Mouse (Mus musculus) thymus, postnatal 0 days (tissue): ENCODE data around the gene Slc39a12. TPM values are rescaled to one million over a fixed set of nuclear protein-coding genes. Genes with fewer than 3 reads are reported as not detected.

Experiments
- polyA plus RNA-seq: library from polyadenylated mRNA; unstranded; fragments of >200 nt; fragmentation: Nextera tagmentation; extraction: Ambion mirVana; gene quantifications from 2 replicates; pipeline ENCODE4 v1.2.1, GENCODE M21; 2015

Slc39a12 gene
- polyA plus RNA-seq, 1 experiment from 2014 or later, result not detected

Other genes starting within 250 kb of the Slc39a12 start
- gene Tmem236, start 213.8 kb upstream of the Slc39a12 start, polyA plus RNA-seq, result 0.05 and 0.12 TPM in 2 replicates
- 5.1 and 5.7 TPM in 2 replicates for gene Mrc1, start 158.9 kb upstream of the Slc39a12 start, polyA plus RNA-seq
- gene Cacnb2, start 214.8 kb downstream of the Slc39a12 start, polyA plus RNA-seq, result 0.27 TPM in 1 of 2 replicates, not detected in the other